Mouse (Mus musculus) kidney, postnatal 0 days (tissue): ENCODE results near the gene Nlgn3. TPM values are rescaled to one million over a fixed set of nuclear protein-coding genes. Genes with fewer than 3 reads are reported as not detected.

Source experiments
- ATAC-seq: fragments of 200-750 bp; cut with Nextera tagmentation; replicated peaks from 2 replicates; pipeline ENCODE4 v1.8.0; 2017; ENCODE audit warnings: low read depth, moderate number of reproducible peaks, moderate TSS enrichment, moderate library complexity; ENCODE audit not compliant: low FRiP score
- DNase-seq: peaks from one replicate; pipeline ENCODE4 v3.0.0-alpha.2; 2016; ENCODE audit warnings: low spot score
- H3K27ac ChIP-seq: fragments of 300-500 bp; sonication (generic); 2 replicates; pipeline ENCODE4 v1.5.1; 2014; ENCODE audit warnings: mild to moderate bottlenecking
- H3K27me3 ChIP-seq: fragments of 300-500 bp; sonication (generic); 2 replicates; pipeline ENCODE4 v1.6.1; 2014; ENCODE audit warnings: low read length, mixed read lengths; ENCODE audit not compliant: insufficient read depth
- H3K36me3 ChIP-seq: fragments of 300-500 bp; sonication (generic); 2 replicates; pipeline ENCODE4 v1.6.1; 2014; ENCODE audit warnings: low read length, mixed read lengths; ENCODE audit not compliant: insufficient read depth
- H3K4me1 ChIP-seq: fragments of 300-500 bp; sonication (generic); replicated peaks from 2 replicates; pipeline ENCODE4 v1.6.1; 2014; ENCODE audit warnings: antibody characterized with exemption, low read length, mixed read lengths; ENCODE audit not compliant: insufficient read depth
- H3K4me2 ChIP-seq: fragments of 300-500 bp; sonication (generic); 2 replicates; pipeline ENCODE4 v1.6.1; 2014; ENCODE audit warnings: mild to moderate bottlenecking, low read length, moderate library complexity, mixed read lengths
- H3K4me3 ChIP-seq: fragments of 300-500 bp; sonication (generic); replicated peaks from 2 replicates; pipeline ENCODE4 v1.5.1; 2014; ENCODE audit warnings: low read depth, low read length
- H3K9ac ChIP-seq: fragments of 300-500 bp; sonication (generic); 2 replicates; pipeline ENCODE4 v1.6.1; 2014; ENCODE audit warnings: low read depth, low read length
- H3K9me3 ChIP-seq: fragments of 300-500 bp; sonication (generic); replicated peaks from 2 replicates; pipeline ENCODE4 v1.6.1; 2016; ENCODE audit warnings: low read length, inconsistent platforms, mixed read lengths
- CTCF ChIP-seq: IDR thresholded peaks from 2 replicates; pipeline ENCODE4 v1.5.1; 2016; ENCODE audit warnings: antibody characterized with exemption, low read depth, mild to moderate bottlenecking, moderate library complexity
- WGBS: fragments of 180-500 bp; shearing (Covaris S2); extraction: QIAGEN DNeasy Blood & Tissue Kit; methylation state at CpG from one replicate; pipeline ENCODE4 v1.1.7; 2014; 5-methylcytosine and 5-hydroxymethylcytosine counted together
- polyA plus RNA-seq: library from polyadenylated mRNA; unstranded; fragments of >200 nt; fragmentation: Nextera tagmentation; extraction: Ambion mirVana; gene quantifications from 2 replicates; pipeline ENCODE4 v1.2.1, GENCODE M21; 2015

The Nlgn3 gene
- polyA plus RNA-seq, 1 experiment from 2014 or later, result 1.7 TPM

- no peak for DNase-seq
- WGBS, result 66% methylated on average over 3 of the region's 3 CpGs
- no peak for ATAC-seq
- H3K9ac ChIP-seq, result no peak overlapping the region
- H3K27ac ChIP-seq, result no peak overlapping the region
- no peaks in the 10 kb centered on the region for H3K4me1 ChIP-seq
- no peaks in the 10 kb centered on the region for H3K9me3 ChIP-seq
- no peaks in the 10 kb centered on the region for H3K36me3 ChIP-seq
- H3K4me2 ChIP-seq, result no peak overlapping the region
- H3K27me3 ChIP-seq, result no peaks in the 10 kb centered on the region
- no peak overlapping the region for H3K4me3 ChIP-seq
- no peak for TF ChIP-seq CTCF
Observed at GRCm38 (mm10) chrX:101370573-101370972, 71.6 kb downstream of the Nlgn3 start.

GRCm38 (mm10) chrX:101372946-101373345, 74.0 kb downstream of the Nlgn3 start:
- TF ChIP-seq CTCF, result no peak
- no peak overlapping the region for H3K9ac ChIP-seq
- no peaks in the 10 kb centered on the region for H3K27me3 ChIP-seq
- no peaks in the 10 kb centered on the region for H3K4me1 ChIP-seq
- no peak overlapping the region for H3K4me3 ChIP-seq
- no peaks in the 10 kb centered on the region for H3K9me3 ChIP-seq
- no peaks in the 10 kb centered on the region for H3K36me3 ChIP-seq
- WGBS, result 61% methylated on average over 5 of the region's 5 CpGs
- H3K4me2 ChIP-seq, result no peak overlapping the region
- ATAC-seq (no peak), DNase-seq (peak; percentile 13)
- H3K27ac ChIP-seq, result no peak overlapping the region

Other genes starting within 250 kb of the Nlgn3 start
- not detected in 2 replicates for gene Tex11, start 239.5 kb upstream of the Nlgn3 start, polyA plus RNA-seq
- 1.6 TPM in 2 replicates for gene Slc7a3, start 213.1 kb upstream of the Nlgn3 start, polyA plus RNA-seq
- gene Snx12, start 76.6 kb upstream of the Nlgn3 start, polyA plus RNA-seq, result 46.7 and 48.8 TPM in 2 replicates
- 2.8 and 2.9 TPM in 2 replicates for gene Foxo4, start 44.6 kb upstream of the Nlgn3 start, polyA plus RNA-seq
- not detected in 2 replicates for gene Gm614, start 35.2 kb upstream of the Nlgn3 start, polyA plus RNA-seq
- gene Il2rg, start 30.9 kb upstream of the Nlgn3 start, polyA plus RNA-seq, result 18.7 and 20.0 TPM in 2 replicates
- gene Gm20489, start 30.1 kb upstream of the Nlgn3 start, polyA plus RNA-seq, result not detected in 2 replicates
- gene Med12, start 25.1 kb upstream of the Nlgn3 start, polyA plus RNA-seq, result 19.8 and 21.1 TPM in 2 replicates
- 49.8 and 52.9 TPM in 2 replicates for gene Gjb1, start 77.2 kb downstream of the Nlgn3 start, polyA plus RNA-seq
- gene Zmym3, start 121.7 kb downstream of the Nlgn3 start, polyA plus RNA-seq, result 16.9 and 19.1 TPM in 2 replicates
- 265 and 282 TPM in 2 replicates for gene Nono, start 130.2 kb downstream of the Nlgn3 start, polyA plus RNA-seq
- 0.34 and 0.79 TPM in 2 replicates for gene Itgb1bp2, start 149.9 kb downstream of the Nlgn3 start, polyA plus RNA-seq
- gene Taf1, start 233.6 kb downstream of the Nlgn3 start, polyA plus RNA-seq, result 5.2 and 5.9 TPM in 2 replicates